9 mouse cellular contexts compared by ENCODE assay signal in the genomic region with DNA sequence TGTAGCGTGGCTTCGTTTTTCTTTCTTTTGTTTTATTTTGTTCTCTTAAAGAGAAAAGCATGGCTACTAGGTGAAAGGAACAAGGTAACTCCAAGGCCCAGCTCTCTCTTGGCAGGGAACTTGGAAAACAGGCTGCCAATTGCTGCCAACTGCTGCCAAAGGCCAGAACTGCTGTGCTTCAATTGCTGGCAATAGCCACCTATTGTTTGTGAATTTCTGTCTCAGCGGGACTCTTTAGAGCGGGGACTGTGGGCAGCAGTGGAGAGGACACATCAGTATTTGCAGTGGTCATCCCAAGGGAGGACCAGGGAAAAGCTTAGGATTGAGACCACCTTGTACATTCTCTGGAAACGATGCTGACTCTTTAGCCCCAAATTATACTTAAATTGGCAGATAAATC.
DNase-seq lines count a peak whose midpoint lies in the region; ATAC-seq lines count a peak whose summit lies in the region.
"Had no signal": no experiment of that assay in that cellular context is flagged by ENCODE, and none has a peak within 500 bp of the region (broad histone marks: within the 10 kb centered on the region; RNA-seq: fewer than 3 reads in every experiment).

No protein-coding gene starts in this region.

- H3K36me3 ChIP-seq in kidney, embryonic 16.5 days (ENCODE audit: insufficient read depth, low read length) = no peaks in the 10 kb centered on the region
- H3K36me3 ChIP-seq: lung, embryonic 15.5 days had no signal

- intact Hi-C loops in heart, postnatal 14 days (cut with DNase I) = no loop called here

- WGBS in kidney, embryonic 16.5 days = 66% methylated on average over 5 of the region's 5 CpGs

- H3K27ac ChIP-seq in kidney, embryonic 16.5 days (ENCODE audit: low read length) = no peak overlapping the region
- H3K27ac ChIP-seq: lung, embryonic 15.5 days had no signal

- H3K4me2 ChIP-seq in kidney, embryonic 16.5 days (replicated peaks; ENCODE audit: low read depth, low read length) = no peak overlapping the region
- H3K4me2 ChIP-seq: lung, embryonic 15.5 days had no signal

- no peaks in the 10 kb centered on the region for H3K9me3 ChIP-seq in kidney, embryonic 16.5 days (ENCODE audit: low read length)
- H3K9me3 ChIP-seq: lung, embryonic 15.5 days had no signal

- no peak overlapping the region for H3K9ac ChIP-seq in kidney, embryonic 16.5 days (replicated peaks; ENCODE audit: low read length)
- H3K9ac ChIP-seq: lung, embryonic 15.5 days had no signal

- H3K4me1 ChIP-seq in kidney, embryonic 16.5 days (ENCODE audit: insufficient read depth, low read length) = no peaks in the 10 kb centered on the region
- H3K4me1 ChIP-seq: lung, embryonic 15.5 days had no signal

- no peak for ATAC-seq in kidney, embryonic 16.5 days (ENCODE audit: low FRiP score, low TSS enrichment)
- ATAC-seq in cerebellum, adult (ENCODE audit: insufficient number of reproducible peaks, low FRiP score, low TSS enrichment) = peak; percentile 78

- H3K27me3 ChIP-seq in kidney, embryonic 16.5 days (ENCODE audit: insufficient read depth, low read length) = no peaks in the 10 kb centered on the region
- H3K27me3 ChIP-seq: lung, embryonic 15.5 days had no signal

- peak; percentile 30 for DNase-seq in kidney, adult 11 months
- DNase-seq in adipocyte (ENCODE audit: low spot score) = peak; percentile 72
- DNase-seq in heart, postnatal 14 days = peak; percentile 49 to 78
- peak; percentile 56 for DNase-seq in retina, embryonic 14.5 days (ENCODE audit: low spot score)
- no peak for DNase-seq in urinary bladder, postnatal 10 days (ENCODE audit: low spot score)
- DNase-seq in urinary bladder, adult 18-20 months (ENCODE audit: low spot score in 2 of 2) = no peak

- H3K4me3 ChIP-seq in kidney, embryonic 16.5 days (ENCODE audit: low read length) = no peak overlapping the region
- H3K4me3 ChIP-seq: lung, embryonic 15.5 days had no signal

Comparison
In these comparisons a context has a peak if more than half of its experiments do, and no peak if none do; other contexts are left out.
1. DNase-seq: peak in kidney, adult 11 months (single experiment), adipocyte (single experiment), heart, postnatal 14 days (2 of 2) and retina, embryonic 14.5 days (single experiment); none in urinary bladder, postnatal 10 days (single experiment) and urinary bladder, adult 18-20 months (0 of 2).